Mouse (Mus musculus): ENCODE results near the gene Lingo4. TPM values are rescaled to one million over a fixed set of nuclear protein-coding genes. Genes with fewer than 3 reads are reported as not detected.

Gene Lingo4
- total and polyA plus RNA-seq, 3 experiments: 0.05 TPM; not detected in 2

- TF ChIP-seq CTCF (IDR thresholded peaks at IDR 0.05; ENCODE audit: low read depth, low read length) (no peak), TAL1 (conservative IDR thresholded peaks at IDR 0.05; ENCODE audit: low read depth, low read length) (no peak), GATA1 (IDR thresholded peaks at IDR 0.05; ENCODE audit: borderline replicate concordance, low read length) (no peak), GATA2 (IDR thresholded peaks at IDR 0.05; ENCODE audit: borderline replicate concordance, low read depth, low read length) (no peak), POLR2AphosphoS5 (IDR thresholded peaks at IDR 0.05; ENCODE audit: insufficient replicate concordance, low read depth, low read length) (no peak)
- Histone ChIP-seq H3K36me3 (replicated peaks) (no peaks in the 10 kb centered on the region), H3K27me3 (ENCODE audit: insufficient read depth, low read length) (peaks cover 4% of the 10 kb centered on the region), H3K4me1 (ENCODE audit: insufficient read depth, low read depth, low read length) (no peaks in the 10 kb centered on the region), H3K9me3 (replicated peaks) (no peaks in the 10 kb centered on the region), H3K4me3 (ENCODE audit: low read depth, low read length) (no peak within 1 kb of the TSS)
- ATAC-seq (ENCODE audit: extremely low read depth, insufficient number of reproducible peaks, low FRiP score, poor library complexity, severe bottlenecking) (no peak), DNase-seq (ENCODE audit: low spot score) (no peak)
These were observed 14.8 kb downstream of the Lingo4 start, which contains the start of gene Tdrkh for GRCm38 (mm10) chr3:94413031-94413679. Tdrkh (plus strand) TSS chr3:94413273.

GRCm38 (mm10) chr3:94430980-94431379 lies 32.7 kb downstream of the Lingo4 start:
- H3K36me3 ChIP-seq (replicated peaks): no peaks in the 10 kb centered on the region

GRCm38 (mm10) chr3:94434305-94434704 lies 36.0 kb downstream of the Lingo4 start:
- DNase-seq (ENCODE audit: low spot score): no peak
- no peak for ATAC-seq (ENCODE audit: extremely low read depth, insufficient number of reproducible peaks, low FRiP score, poor library complexity, severe bottlenecking)
- Histone ChIP-seq H3K4me3 (ENCODE audit: low read depth, low read length) (no peak overlapping the region), H3K9me3 (replicated peaks) (no peaks in the 10 kb centered on the region), H3K4me1 (ENCODE audit: insufficient read depth, low read depth, low read length) (peaks cover 17% of the 10 kb centered on the region), H3K27me3 (ENCODE audit: insufficient read depth, low read length) (peaks cover 37% of the 10 kb centered on the region), H3K36me3 (replicated peaks) (no peaks in the 10 kb centered on the region)
- TF ChIP-seq GATA1 (IDR thresholded peaks at IDR 0.05; ENCODE audit: borderline replicate concordance, low read length) (no peak), GATA2 (IDR thresholded peaks at IDR 0.05; ENCODE audit: borderline replicate concordance, low read depth, low read length) (no peak), CTCF (IDR thresholded peaks at IDR 0.05; ENCODE audit: low read depth, low read length) (no peak), POLR2AphosphoS5 (IDR thresholded peaks at IDR 0.05; ENCODE audit: insufficient replicate concordance, low read depth, low read length) (no peak), TAL1 (conservative IDR thresholded peaks at IDR 0.05; ENCODE audit: low read depth, low read length) (no peak)

More at GRCm38 (mm10) chr3:94430980-94431379, 32.7 kb downstream of the Lingo4 start:
- H3K4me1 ChIP-seq (ENCODE audit: insufficient read depth, low read depth, low read length): peaks cover 17% of the 10 kb centered on the region
- H3K9me3 ChIP-seq (replicated peaks): no peaks in the 10 kb centered on the region
- peaks cover 20% of the 10 kb centered on the region for H3K27me3 ChIP-seq (ENCODE audit: insufficient read depth, low read length)
- TF ChIP-seq POLR2AphosphoS5 (IDR thresholded peaks at IDR 0.05; ENCODE audit: insufficient replicate concordance, low read depth, low read length): no peak
- no peak for TF ChIP-seq GATA2 (IDR thresholded peaks at IDR 0.05; ENCODE audit: borderline replicate concordance, low read depth, low read length)
- TF ChIP-seq TAL1 (conservative IDR thresholded peaks at IDR 0.05; ENCODE audit: low read depth, low read length): no peak
- no peak for TF ChIP-seq GATA1 (IDR thresholded peaks at IDR 0.05; ENCODE audit: borderline replicate concordance, low read length)
- no peak for TF ChIP-seq CTCF (IDR thresholded peaks at IDR 0.05; ENCODE audit: low read depth, low read length)
- peak; percentile 71 for ATAC-seq (ENCODE audit: extremely low read depth, insufficient number of reproducible peaks, low FRiP score, poor library complexity, severe bottlenecking)
- no peak overlapping the region for H3K4me3 ChIP-seq (ENCODE audit: low read depth, low read length)
- peak; percentile 19 for DNase-seq (ENCODE audit: low spot score)

- ATAC-seq (ENCODE audit: extremely low read depth, insufficient number of reproducible peaks, low FRiP score, poor library complexity, severe bottlenecking): no peak
- H3K36me3 ChIP-seq (replicated peaks): no peaks in the 10 kb centered on the region
- H3K4me3 ChIP-seq (ENCODE audit: low read depth, low read length): no peak overlapping the region
- no peaks in the 10 kb centered on the region for H3K9me3 ChIP-seq (replicated peaks)
- no peak for TF ChIP-seq POLR2AphosphoS5 (IDR thresholded peaks at IDR 0.05; ENCODE audit: insufficient replicate concordance, low read depth, low read length)
- no peak for TF ChIP-seq CTCF (IDR thresholded peaks at IDR 0.05; ENCODE audit: low read depth, low read length)
- no peak for TF ChIP-seq TAL1 (conservative IDR thresholded peaks at IDR 0.05; ENCODE audit: low read depth, low read length)
- TF ChIP-seq GATA2 (IDR thresholded peaks at IDR 0.05; ENCODE audit: borderline replicate concordance, low read depth, low read length): no peak
- no peak for TF ChIP-seq GATA1 (IDR thresholded peaks at IDR 0.05; ENCODE audit: borderline replicate concordance, low read length)
- DNase-seq (ENCODE audit: low spot score): no peak
- peaks cover 54% of the 10 kb centered on the region for H3K27me3 ChIP-seq (ENCODE audit: insufficient read depth, low read length)
- H3K4me1 ChIP-seq (ENCODE audit: insufficient read depth, low read depth, low read length): peaks cover 11% of the 10 kb centered on the region
These were observed 38.1 kb downstream of the Lingo4 start for GRCm38 (mm10) chr3:94436420-94436819.

GRCm38 (mm10) chr3:94441182-94441581 lies 42.9 kb downstream of the Lingo4 start:
- ATAC-seq (ENCODE audit: extremely low read depth, insufficient number of reproducible peaks, low FRiP score, poor library complexity, severe bottlenecking): no peak
- Histone ChIP-seq H3K36me3 (replicated peaks) (peaks cover 21% of the 10 kb centered on the region), H3K4me1 (ENCODE audit: insufficient read depth, low read depth, low read length) (peaks cover 26% of the 10 kb centered on the region), H3K27me3 (ENCODE audit: insufficient read depth, low read length) (peaks cover 33% of the 10 kb centered on the region), H3K9me3 (replicated peaks) (no peaks in the 10 kb centered on the region), H3K4me3 (ENCODE audit: low read depth, low read length) (no peak overlapping the region)
- DNase-seq (ENCODE audit: low spot score): no peak
- TF ChIP-seq CTCF (IDR thresholded peaks at IDR 0.05; ENCODE audit: low read depth, low read length) (0 out of 2 replicates have a peak, but pooled peaks have one; percentile 39), GATA2 (IDR thresholded peaks at IDR 0.05; ENCODE audit: borderline replicate concordance, low read depth, low read length) (no peak)

- Histone ChIP-seq H3K27me3 (ENCODE audit: insufficient read depth, low read length) (peaks cover 23% of the 10 kb centered on the region), H3K36me3 (replicated peaks) (peaks cover 40% of the 10 kb centered on the region), H3K4me3 (ENCODE audit: low read depth, low read length) (peak within 1 kb of the TSS; percentile 78), H3K4me1 (ENCODE audit: insufficient read depth, low read depth, low read length) (peaks cover 26% of the 10 kb centered on the region), H3K9me3 (replicated peaks) (no peaks in the 10 kb centered on the region)
- ATAC-seq (ENCODE audit: extremely low read depth, insufficient number of reproducible peaks, low FRiP score, poor library complexity, severe bottlenecking) (peak; percentile 84), DNase-seq (ENCODE audit: low spot score) (peak; percentile 93)
- TF ChIP-seq POLR2AphosphoS5 (IDR thresholded peaks at IDR 0.05; ENCODE audit: insufficient replicate concordance, low read depth, low read length) (no peak), GATA1 (IDR thresholded peaks at IDR 0.05; ENCODE audit: borderline replicate concordance, low read length) (no peak)
These were observed 44.8 kb downstream of the Lingo4 start, which contains the start of gene Mrpl9 for GRCm38 (mm10) chr3:94442951-94443596. Mrpl9 (plus strand) TSS chr3:94443318.

Data from G1E (cell line).